Mouse (Mus musculus) bone marrow, adult 2 months (tissue): Measurements from ENCODE around the gene Slc7a5. TPM values are rescaled to one million over a fixed set of nuclear protein-coding genes. Genes with fewer than 3 reads are reported as not detected.
A peak's percentile ranks its signal among the peaks of the same experiment; 100 is the strongest.

Experiments
- H3K27ac ChIP-seq: fragments of 200-500 bp; 2 replicates; pipeline ENCODE4 v1.5.1; 2012; ENCODE audit warnings: low read depth, mild to moderate bottlenecking, control low read depth, inconsistent platforms, low read length; ENCODE audit not compliant: control insufficient read depth, poor library complexity, insufficient read depth
- H3K4me1 ChIP-seq: fragments of 200-500 bp; 2 replicates; pipeline ENCODE4 v1.6.1; 2011; ENCODE audit warnings: low read length; ENCODE audit not compliant: control insufficient read depth, insufficient read depth
- H3K4me3 ChIP-seq: fragments of 200-500 bp; replicated peaks from 2 replicates; pipeline ENCODE3; 2011; ENCODE audit warnings: mild to moderate bottlenecking, low read depth, low read length, control low read depth; ENCODE audit not compliant: control insufficient read depth
- CTCF ChIP-seq: fragments of 200-500 bp; IDR thresholded peaks from 2 replicates; pipeline ENCODE4 v1.5.1; 2011; ENCODE audit warnings: low read length, control low read depth; ENCODE audit not compliant: control insufficient read depth, insufficient read depth
- POLR2A ChIP-seq: fragments of 200-500 bp; IDR thresholded peaks from 2 replicates; pipeline ENCODE4 v1.6.1; 2011; ENCODE audit warnings: low read depth, mild to moderate bottlenecking, control low read depth, low read length, borderline replicate concordance; ENCODE audit not compliant: control insufficient read depth
- WGBS: fragments of 180-500 bp; shearing (Covaris S2); methylation state at CpG from one replicate; pipeline ENCODE4 v1.1.7; 2018; 5-methylcytosine and 5-hydroxymethylcytosine counted together
- polyA plus RNA-seq: library from polyadenylated mRNA; stranded (reverse); fragments of >200 nt; gene quantifications from 2 replicates; pipeline ENCODE4 v1.2.4, GENCODE M21; 2011; ENCODE audit warnings: low replicate concordance; ENCODE audit not compliant: missing spikeins, insufficient read depth, insufficient read length

The Slc7a5 gene
- polyA plus RNA-seq, 1 experiment, result 66.4 TPM

DNA sequence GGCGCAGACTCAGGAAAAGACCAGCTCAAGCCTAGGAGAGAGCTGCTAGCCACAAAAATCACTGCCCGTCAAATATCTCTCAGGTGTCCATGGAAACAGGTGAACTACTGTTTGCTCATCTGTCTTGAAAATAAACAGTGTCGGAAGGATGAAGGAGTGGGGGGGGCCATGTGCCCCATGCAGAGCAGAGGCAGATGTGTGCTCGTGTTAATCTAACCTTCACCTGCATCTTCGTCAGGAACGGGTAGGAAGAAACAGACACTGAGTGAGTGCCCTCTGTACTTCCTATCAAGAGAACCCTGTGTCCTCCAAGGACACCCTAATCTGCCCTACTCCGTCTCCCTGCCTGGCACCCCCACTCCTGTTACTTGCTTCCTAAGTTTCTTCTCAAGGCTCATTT, 55.8 kb downstream of the Slc7a5 start:
- 81% methylated on average over 7 of the region's 7 CpGs for WGBS
- peaks cover 2% of the 10 kb centered on the region; the same call in 1 of the 2 replicates for H3K4me1 ChIP-seq
- H3K4me3 ChIP-seq, result no peak overlapping the region
- H3K27ac ChIP-seq, result no peak overlapping the region
- TF ChIP-seq CTCF, result no peak

DNA sequence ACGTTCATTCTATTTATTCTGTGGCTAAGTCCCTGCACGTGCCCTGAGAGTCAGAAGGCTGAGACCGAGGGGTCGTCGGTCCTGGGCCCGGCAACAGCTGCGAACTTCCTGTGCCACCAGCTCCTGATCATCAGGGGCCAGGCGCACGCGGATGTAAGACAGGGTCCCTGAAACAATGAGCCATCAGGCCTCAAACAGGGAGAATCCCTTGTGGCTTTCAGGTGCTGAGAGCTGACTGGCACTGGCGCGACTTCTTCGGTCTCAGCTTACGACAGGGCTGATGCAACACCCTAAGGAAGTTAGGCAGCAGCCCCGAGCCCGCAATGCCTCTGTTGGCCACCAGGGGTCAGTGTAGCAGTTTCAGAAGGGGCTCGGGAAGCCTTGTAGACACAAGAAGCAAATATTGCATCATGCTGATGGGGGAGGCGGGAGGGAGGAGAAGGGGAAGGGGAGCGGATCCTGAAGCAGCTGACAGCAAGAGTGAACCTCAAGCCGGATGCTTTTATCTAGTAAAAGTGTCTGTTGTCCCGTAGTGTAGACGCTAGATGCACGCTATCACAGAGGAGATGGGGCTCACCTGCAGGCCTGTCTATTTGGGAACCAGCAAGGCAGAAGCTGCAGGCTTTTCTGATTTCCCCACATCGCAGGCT, 56.5 kb downstream of the Slc7a5 start:
- WGBS, result 2% methylated on average over 24 of the region's 24 CpGs
- Histone ChIP-seq H3K4me1 (peaks cover 3% of the 10 kb centered on the region; the same call in 1 of the 2 replicates), H3K4me3 (peak overlapping the region; percentile 35), H3K27ac (no peak overlapping the region)
- TF ChIP-seq POLR2A (peak; percentile 52; the same call in 1 of the 2 replicates), CTCF (peak; percentile 99)

DNA sequence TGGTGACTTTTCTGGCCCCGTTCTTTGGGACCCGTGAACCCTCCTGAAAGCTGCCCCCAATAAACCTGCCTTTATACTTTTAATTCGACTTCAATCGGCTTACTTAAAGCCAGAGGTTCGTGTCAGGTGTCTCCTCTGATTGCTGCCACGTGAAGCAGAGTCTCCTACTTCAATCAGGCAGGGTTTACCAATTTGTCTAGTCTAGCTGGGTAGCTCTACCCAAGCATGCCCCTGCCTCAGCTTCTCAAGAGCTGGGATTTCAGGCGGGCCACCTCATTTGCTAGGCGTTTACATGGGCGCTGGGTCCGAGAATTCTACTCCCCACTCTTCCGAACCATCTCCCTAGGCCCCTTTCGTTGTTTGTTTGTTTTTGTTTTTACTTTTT, 57.1 kb downstream of the Slc7a5 start:
- Histone ChIP-seq H3K4me1 (peaks cover 3% of the 10 kb centered on the region; the same call in 1 of the 2 replicates), H3K27ac (no peak overlapping the region), H3K4me3 (no peak overlapping the region)
- 44% methylated on average over 12 of the region's 12 CpGs for WGBS
- TF ChIP-seq POLR2A, result no peak
- TF ChIP-seq CTCF, result no peak

DNA sequence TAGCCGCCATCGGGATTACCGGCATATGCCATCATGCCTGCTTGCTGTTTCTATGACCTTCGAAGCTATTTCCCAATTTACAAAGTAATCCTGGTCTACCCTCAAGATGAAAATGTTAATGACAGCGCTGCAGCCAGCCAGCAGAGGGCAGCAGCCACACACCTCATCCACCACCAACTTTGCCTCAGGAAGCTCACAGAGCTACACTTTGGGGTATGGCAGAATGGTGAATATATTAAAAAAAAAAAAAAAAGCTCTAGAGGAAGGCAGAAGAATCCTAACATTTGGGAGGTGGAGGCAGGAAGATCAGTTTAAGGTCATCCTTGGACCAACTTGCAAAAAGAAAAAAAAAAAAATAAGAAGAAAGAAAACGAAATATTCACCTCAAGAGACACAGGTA, 57.5 kb downstream of the Slc7a5 start:
- Histone ChIP-seq H3K27ac (no peak overlapping the region), H3K4me1 (peaks cover 3% of the 10 kb centered on the region; the same call in 1 of the 2 replicates), H3K4me3 (no peak overlapping the region)
- WGBS, result 8% methylated on average over 6 of the region's 6 CpGs
- TF ChIP-seq POLR2A, result no peak
- TF ChIP-seq CTCF, result peak; percentile 96

DNA sequence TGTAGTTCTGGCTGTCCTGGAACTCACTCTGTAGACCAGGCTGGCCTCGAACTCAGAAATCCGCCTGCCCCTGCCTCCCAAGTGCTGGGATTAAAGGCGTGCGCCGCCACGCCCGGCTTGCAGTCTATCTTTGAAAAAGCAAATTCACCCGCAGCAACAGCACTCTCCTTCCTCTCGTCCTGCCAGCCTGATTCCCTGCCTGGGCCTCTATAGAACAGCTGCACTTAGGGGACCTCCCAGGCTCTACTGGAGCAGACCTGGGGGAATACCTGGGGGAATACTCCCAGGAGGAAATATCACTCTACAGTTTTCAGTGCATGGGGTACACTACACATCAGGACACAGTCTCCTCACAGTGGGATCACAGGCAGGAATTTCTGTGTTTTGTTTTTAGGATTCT, 58.2 kb downstream of the Slc7a5 start:
- no peak overlapping the region for H3K4me3 ChIP-seq
- no peak overlapping the region for H3K27ac ChIP-seq
- 69% methylated on average over 9 of the region's 9 CpGs for WGBS
- peaks cover 3% of the 10 kb centered on the region; the same call in 1 of the 2 replicates for H3K4me1 ChIP-seq
- no peak for TF ChIP-seq POLR2A
- TF ChIP-seq CTCF, result no peak

DNA sequence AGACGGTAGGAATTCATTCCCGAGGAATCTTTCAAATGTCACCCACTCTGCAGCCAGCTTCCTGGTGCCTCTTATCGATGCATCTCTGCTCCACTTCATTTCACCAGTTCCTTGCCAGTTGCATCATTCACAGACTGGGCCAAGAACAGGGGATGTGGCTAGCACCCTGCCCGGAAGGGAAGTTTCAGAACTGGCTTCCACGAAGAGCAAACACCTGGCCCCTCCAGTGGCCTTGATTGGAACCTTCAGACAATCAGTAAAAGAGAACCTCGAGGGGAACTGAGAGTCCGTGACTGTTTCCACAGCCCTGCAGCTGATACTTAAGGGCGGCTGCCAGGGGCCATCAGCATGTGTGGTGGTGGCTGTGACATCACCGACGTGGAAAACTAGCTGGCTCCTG, 59.0 kb downstream of the Slc7a5 start:
- Histone ChIP-seq H3K4me1 (peaks cover 3% of the 10 kb centered on the region; the same call in 1 of the 2 replicates), H3K4me3 (no peak overlapping the region), H3K27ac (peak overlapping the region; percentile 73; the same call in 1 of the 2 replicates)
- no peak for TF ChIP-seq POLR2A
- no peak for TF ChIP-seq CTCF
- WGBS, result 12% methylated on average over 10 of the region's 10 CpGs

DNA sequence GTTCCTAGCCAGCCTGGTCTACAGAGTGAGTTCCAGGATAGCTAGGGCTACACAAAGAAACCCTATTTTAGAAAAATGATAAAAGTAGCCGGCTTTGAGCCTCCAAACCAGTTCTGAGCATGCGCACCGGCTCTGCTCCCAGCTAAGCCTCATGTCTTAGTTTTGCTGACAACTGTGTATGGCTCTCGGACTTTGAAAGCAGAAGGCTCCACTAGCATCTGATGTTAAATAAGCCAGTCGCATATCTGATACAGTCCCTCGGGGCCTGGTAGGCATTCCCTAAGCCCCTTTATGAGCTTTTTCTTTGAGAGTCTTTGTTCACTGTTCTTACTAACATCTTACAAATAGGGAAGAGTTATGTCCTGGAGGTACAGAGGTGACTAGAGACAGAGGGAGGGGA, 59.5 kb downstream of the Slc7a5 start:
- 69% methylated on average over 6 of the region's 6 CpGs for whole genome bisulfite sequencing
- H3K4me3 ChIP-seq, result no peak overlapping the region
- H3K27ac ChIP-seq, result peak overlapping the region; percentile 73; the same call in 1 of the 2 replicates
- H3K4me1 ChIP-seq, result peaks cover 3% of the 10 kb centered on the region; the same call in 1 of the 2 replicates
- TF ChIP-seq POLR2A, result no peak
- no peak for TF ChIP-seq CTCF

DNA sequence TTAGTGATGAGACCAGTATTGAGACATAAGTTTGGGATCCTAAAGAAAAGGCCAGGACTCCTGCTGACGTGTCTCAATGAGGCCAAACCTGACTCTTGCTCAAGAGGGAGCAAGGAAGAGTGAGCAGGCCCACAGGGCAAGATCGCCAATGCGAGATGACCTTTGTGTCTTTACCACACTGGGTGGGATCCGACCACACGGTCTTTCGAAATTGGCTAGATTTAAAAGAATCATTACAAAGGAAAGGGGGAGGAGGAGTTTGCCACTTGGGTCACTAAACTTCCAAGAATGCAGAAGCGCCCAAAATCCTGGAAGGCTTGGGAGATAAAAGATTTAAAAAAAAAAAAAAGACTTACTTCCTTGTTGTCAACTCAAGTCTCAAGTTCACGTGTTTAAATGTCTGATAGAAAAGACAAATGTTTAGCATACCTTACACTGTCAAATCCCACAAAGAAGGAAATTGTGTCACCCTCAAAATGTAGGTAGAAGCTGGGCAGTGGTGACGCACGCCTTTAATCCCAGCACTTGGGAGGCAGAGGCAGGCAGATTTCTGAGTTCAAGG, 60.2 kb downstream of the Slc7a5 start:
- TF ChIP-seq POLR2A (no peak), CTCF (no peak)
- H3K27ac ChIP-seq, result 0 out of 2 replicates have a peak overlapping the region, but pooled peaks have one; percentile 14
- H3K4me3 ChIP-seq, result no peak overlapping the region
- WGBS, result 39% methylated on average over 10 of the region's 10 CpGs
- H3K4me1 ChIP-seq, result peaks cover 3% of the 10 kb centered on the region; the same call in 1 of the 2 replicates
